Mouse (Mus musculus): Measurements from ENCODE around the gene Akt3. TPM values are rescaled to one million over a fixed set of nuclear protein-coding genes. Genes with fewer than 3 reads are reported as not detected.

Akt3 gene
- polyA plus RNA-seq, 1 experiment: 44.3 TPM

DNA sequence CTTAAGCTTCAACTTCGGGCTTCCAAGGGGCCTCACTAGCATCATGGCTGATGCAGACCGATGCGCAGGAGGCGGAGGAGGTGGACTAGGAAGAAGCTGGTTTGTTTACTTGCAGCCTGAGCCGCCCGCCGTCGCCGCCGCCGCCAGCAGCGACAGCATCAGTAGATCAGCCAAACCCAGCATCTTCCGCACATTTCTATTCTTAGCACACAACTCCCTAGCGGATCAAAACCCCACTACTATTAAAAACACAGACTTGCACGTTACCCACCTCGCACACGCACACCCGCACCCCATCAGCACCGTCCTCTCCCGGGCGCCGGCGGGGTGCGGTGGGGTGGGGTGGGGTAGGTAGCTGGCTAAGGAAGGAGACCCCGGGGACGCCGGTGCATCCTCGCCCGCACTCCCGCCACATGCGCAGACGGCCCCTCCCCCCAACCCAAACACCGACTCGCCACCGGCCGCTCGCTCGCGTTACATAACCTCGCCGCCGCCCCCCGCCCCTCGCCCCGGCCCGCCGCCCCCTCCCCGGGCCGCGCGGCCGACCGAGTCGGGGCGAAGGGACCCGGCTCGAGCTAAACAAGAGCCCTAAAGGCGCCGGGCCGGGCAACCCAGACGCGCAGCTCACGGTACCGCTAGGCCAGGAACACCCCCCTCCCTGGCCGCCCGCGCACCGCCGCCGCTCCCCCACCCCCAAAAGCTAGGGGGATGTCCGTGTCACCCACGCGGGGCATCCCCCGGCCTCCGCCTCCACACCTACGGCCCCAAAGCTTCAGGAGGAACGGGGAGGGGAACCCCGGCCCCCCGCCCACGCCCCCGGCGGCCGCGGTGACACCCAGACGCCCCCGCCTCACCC, 597 bp downstream of the Akt3 start:
- H3K27ac ChIP-seq (ENCODE audit: insufficient read depth, low read length): no peak overlapping the region
- H3K27me3 ChIP-seq (ENCODE audit: control insufficient read depth, insufficient read depth, low read length, poor library complexity, severe bottlenecking): no peaks in the 10 kb centered on the region; the same call in 1 of the 2 replicates
- peak overlapping the region; percentile 95 for H3K4me3 ChIP-seq (ENCODE audit: low read depth, low read length)
- no peak for TF ChIP-seq EP300 (IDR thresholded peaks at IDR 0.05; ENCODE audit: insufficient read depth, low read depth, low read length)
- TF ChIP-seq CTCF (IDR thresholded peaks at IDR 0.05; ENCODE audit: low read depth, low read length): no peak
- no peak for TF ChIP-seq POLR2A (IDR thresholded peaks at IDR 0.05; ENCODE audit: insufficient read depth, low read length)
- H3K9ac ChIP-seq (ENCODE audit: low read depth, poor library complexity, severe bottlenecking): peak overlapping the region; percentile 98
- no peaks in the 10 kb centered on the region for H3K9me3 ChIP-seq (replicated peaks; ENCODE audit: control insufficient read depth, insufficient read depth, low read length, poor library complexity, severe bottlenecking)
- no peaks in the 10 kb centered on the region for H3K36me3 ChIP-seq (ENCODE audit: control insufficient read depth, insufficient read depth, low read length, poor library complexity, severe bottlenecking)
- no peaks in the 10 kb centered on the region for H3K4me1 ChIP-seq (ENCODE audit: control insufficient read depth, insufficient read depth, low read length)

DNA sequence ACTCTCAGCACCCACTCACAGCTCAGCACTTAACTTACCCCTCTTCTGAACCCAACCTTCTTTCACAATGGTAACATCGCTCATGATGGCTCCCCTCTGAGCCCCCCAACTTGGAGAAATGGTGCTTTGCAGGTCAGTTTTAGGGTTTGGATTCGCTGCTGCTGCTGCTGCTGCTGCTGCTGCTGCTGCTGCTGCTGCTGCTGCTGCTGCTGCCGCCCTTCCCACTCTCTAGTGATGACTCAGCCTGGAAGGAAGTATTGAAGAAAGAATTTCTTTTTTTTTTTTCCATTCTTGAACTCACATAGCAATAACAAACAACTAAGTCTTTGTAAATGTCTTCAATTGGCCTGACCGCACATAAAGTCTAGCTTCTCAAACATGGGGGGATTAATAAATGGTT, 9.4 kb downstream of the Akt3 start:
- no peaks in the 10 kb centered on the region for H3K27me3 ChIP-seq (ENCODE audit: control insufficient read depth, insufficient read depth, low read length, poor library complexity, severe bottlenecking)

DNA sequence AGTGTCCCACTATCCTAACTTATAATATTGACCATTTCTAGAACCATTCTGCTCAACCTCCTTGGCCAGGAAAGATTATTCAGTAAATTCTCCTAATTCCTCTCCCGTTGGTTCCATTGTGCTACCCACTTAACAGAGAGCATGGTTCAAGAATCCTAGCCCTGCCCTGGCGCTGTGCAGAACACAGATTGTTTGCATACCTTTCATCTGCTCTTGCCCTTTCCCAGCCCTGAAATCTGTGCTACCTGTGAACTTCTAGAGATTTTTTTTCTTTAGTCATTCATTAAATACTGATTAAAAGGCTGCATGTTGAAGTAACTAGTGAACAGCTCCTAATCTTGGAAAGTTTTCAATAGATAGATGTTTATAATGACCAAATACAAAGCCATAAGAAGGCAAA, 19.6 kb downstream of the Akt3 start:
- TF ChIP-seq EP300 (IDR thresholded peaks at IDR 0.05; ENCODE audit: insufficient read depth, low read depth, low read length) (no peak), POLR2A (IDR thresholded peaks at IDR 0.05; ENCODE audit: insufficient read depth, low read length) (no peak), CTCF (IDR thresholded peaks at IDR 0.05; ENCODE audit: low read depth, low read length) (no peak)
- Histone ChIP-seq H3K9me3 (replicated peaks; ENCODE audit: control insufficient read depth, insufficient read depth, low read length, poor library complexity, severe bottlenecking) (no peaks in the 10 kb centered on the region), H3K4me3 (ENCODE audit: low read depth, low read length) (no peak overlapping the region), H3K4me1 (ENCODE audit: control insufficient read depth, insufficient read depth, low read length) (no peaks in the 10 kb centered on the region), H3K27me3 (ENCODE audit: control insufficient read depth, insufficient read depth, low read length, poor library complexity, severe bottlenecking) (no peaks in the 10 kb centered on the region), H3K27ac (ENCODE audit: insufficient read depth, low read length) (no peak overlapping the region), H3K9ac (ENCODE audit: low read depth, poor library complexity, severe bottlenecking) (no peak overlapping the region), H3K36me3 (ENCODE audit: control insufficient read depth, insufficient read depth, low read length, poor library complexity, severe bottlenecking) (no peaks in the 10 kb centered on the region)

More for the DNA sequence above, 9.4 kb downstream of the Akt3 start:
- no peak overlapping the region for H3K27ac ChIP-seq (ENCODE audit: insufficient read depth, low read length)
- no peaks in the 10 kb centered on the region for H3K9me3 ChIP-seq (replicated peaks; ENCODE audit: control insufficient read depth, insufficient read depth, low read length, poor library complexity, severe bottlenecking)
- H3K36me3 ChIP-seq (ENCODE audit: control insufficient read depth, insufficient read depth, low read length, poor library complexity, severe bottlenecking): no peaks in the 10 kb centered on the region
- H3K9ac ChIP-seq (ENCODE audit: low read depth, poor library complexity, severe bottlenecking): no peak overlapping the region
- H3K4me1 ChIP-seq (ENCODE audit: control insufficient read depth, insufficient read depth, low read length): no peaks in the 10 kb centered on the region
- TF ChIP-seq EP300 (IDR thresholded peaks at IDR 0.05; ENCODE audit: insufficient read depth, low read depth, low read length) (no peak), CTCF (IDR thresholded peaks at IDR 0.05; ENCODE audit: low read depth, low read length) (no peak), POLR2A (IDR thresholded peaks at IDR 0.05; ENCODE audit: insufficient read depth, low read length) (no peak)
- H3K4me3 ChIP-seq (ENCODE audit: low read depth, low read length): no peak overlapping the region

DNA sequence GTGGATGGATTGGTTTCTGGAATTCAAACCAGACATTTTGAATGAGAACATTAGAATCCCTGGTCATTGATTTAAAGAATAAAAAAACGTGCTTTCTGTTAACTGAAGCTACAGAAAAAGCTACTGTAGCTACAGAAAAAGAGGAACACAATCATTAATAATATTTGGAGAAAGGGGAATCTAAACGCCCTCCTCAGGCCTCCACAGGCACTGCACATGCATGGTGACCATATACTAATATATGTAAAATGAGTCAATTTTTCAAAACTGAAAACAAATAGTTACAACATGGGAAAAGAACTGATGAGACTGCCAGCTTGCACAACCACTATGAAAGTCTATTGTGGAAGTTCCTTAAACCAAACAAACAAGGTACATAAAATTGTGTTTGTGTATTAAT, 21.3 kb downstream of the Akt3 start:
- H3K27me3 ChIP-seq (ENCODE audit: control insufficient read depth, insufficient read depth, low read length, poor library complexity, severe bottlenecking): no peaks in the 10 kb centered on the region
- no peak overlapping the region for H3K27ac ChIP-seq (ENCODE audit: insufficient read depth, low read length)
- TF ChIP-seq POLR2A (IDR thresholded peaks at IDR 0.05; ENCODE audit: insufficient read depth, low read length) (no peak), CTCF (IDR thresholded peaks at IDR 0.05; ENCODE audit: low read depth, low read length) (no peak), EP300 (IDR thresholded peaks at IDR 0.05; ENCODE audit: insufficient read depth, low read depth, low read length) (no peak)
- H3K4me3 ChIP-seq (ENCODE audit: low read depth, low read length): no peak overlapping the region
- H3K9me3 ChIP-seq (replicated peaks; ENCODE audit: control insufficient read depth, insufficient read depth, low read length, poor library complexity, severe bottlenecking): no peaks in the 10 kb centered on the region
- no peak overlapping the region for H3K9ac ChIP-seq (ENCODE audit: low read depth, poor library complexity, severe bottlenecking)
- H3K36me3 ChIP-seq (ENCODE audit: control insufficient read depth, insufficient read depth, low read length, poor library complexity, severe bottlenecking): no peaks in the 10 kb centered on the region
- H3K4me1 ChIP-seq (ENCODE audit: control insufficient read depth, insufficient read depth, low read length): no peaks in the 10 kb centered on the region

DNA sequence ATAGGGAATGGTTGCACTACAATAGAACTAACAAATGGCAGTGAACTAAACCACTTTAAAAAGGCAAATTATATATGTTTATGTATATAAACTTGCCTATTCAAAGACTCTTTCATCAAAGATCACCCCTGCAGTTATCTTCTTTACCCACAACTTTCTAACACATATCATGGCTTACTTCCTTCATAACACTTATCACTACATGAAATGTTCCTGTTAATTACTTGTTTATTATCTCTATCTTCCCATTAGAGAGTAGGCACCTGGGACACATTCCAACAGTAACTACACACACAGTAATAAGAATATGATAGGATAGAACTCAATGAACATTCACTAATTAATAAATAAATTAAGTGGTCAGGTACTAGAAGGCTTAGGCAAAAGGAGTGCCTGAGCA, 21.8 kb downstream of the Akt3 start:
- Histone ChIP-seq H3K27ac (ENCODE audit: insufficient read depth, low read length) (no peak overlapping the region), H3K4me3 (ENCODE audit: low read depth, low read length) (no peak overlapping the region), H3K9me3 (replicated peaks; ENCODE audit: control insufficient read depth, insufficient read depth, low read length, poor library complexity, severe bottlenecking) (no peaks in the 10 kb centered on the region), H3K9ac (ENCODE audit: low read depth, poor library complexity, severe bottlenecking) (no peak overlapping the region), H3K36me3 (ENCODE audit: control insufficient read depth, insufficient read depth, low read length, poor library complexity, severe bottlenecking) (no peaks in the 10 kb centered on the region), H3K27me3 (ENCODE audit: control insufficient read depth, insufficient read depth, low read length, poor library complexity, severe bottlenecking) (no peaks in the 10 kb centered on the region), H3K4me1 (ENCODE audit: control insufficient read depth, insufficient read depth, low read length) (no peaks in the 10 kb centered on the region)
- no peak for TF ChIP-seq POLR2A (IDR thresholded peaks at IDR 0.05; ENCODE audit: insufficient read depth, low read length)
- no peak for TF ChIP-seq EP300 (IDR thresholded peaks at IDR 0.05; ENCODE audit: insufficient read depth, low read depth, low read length)
- TF ChIP-seq CTCF (IDR thresholded peaks at IDR 0.05; ENCODE audit: low read depth, low read length): no peak

DNA sequence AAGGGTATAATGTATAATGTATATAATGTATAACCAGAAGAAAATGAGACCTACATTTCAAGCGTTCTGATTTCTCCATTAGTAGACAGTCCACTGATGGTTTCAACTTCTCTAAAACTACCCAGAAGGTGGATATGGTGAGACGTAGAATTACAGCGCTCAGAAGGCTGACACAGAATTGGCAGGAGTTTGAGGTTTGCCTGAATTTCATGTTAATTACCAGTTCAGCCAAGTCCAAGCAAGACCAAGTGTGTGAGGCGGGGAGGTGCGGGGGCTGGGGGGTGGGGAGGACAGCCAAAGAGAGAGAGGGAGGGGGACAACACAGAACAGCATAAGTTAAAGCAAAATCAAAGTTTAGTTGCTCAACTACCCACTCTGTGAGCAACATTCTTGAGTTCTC, 23.5 kb downstream of the Akt3 start:
- TF ChIP-seq EP300 (IDR thresholded peaks at IDR 0.05; ENCODE audit: insufficient read depth, low read depth, low read length) (no peak), CTCF (IDR thresholded peaks at IDR 0.05; ENCODE audit: low read depth, low read length) (no peak), POLR2A (IDR thresholded peaks at IDR 0.05; ENCODE audit: insufficient read depth, low read length) (no peak)
- no peaks in the 10 kb centered on the region for H3K4me1 ChIP-seq (ENCODE audit: control insufficient read depth, insufficient read depth, low read length)
- no peaks in the 10 kb centered on the region for H3K27me3 ChIP-seq (ENCODE audit: control insufficient read depth, insufficient read depth, low read length, poor library complexity, severe bottlenecking)
- no peak overlapping the region for H3K27ac ChIP-seq (ENCODE audit: insufficient read depth, low read length)
- no peaks in the 10 kb centered on the region for H3K36me3 ChIP-seq (ENCODE audit: control insufficient read depth, insufficient read depth, low read length, poor library complexity, severe bottlenecking)
- no peak overlapping the region for H3K9ac ChIP-seq (ENCODE audit: low read depth, poor library complexity, severe bottlenecking)
- no peak overlapping the region for H3K4me3 ChIP-seq (ENCODE audit: low read depth, low read length)
- H3K9me3 ChIP-seq (replicated peaks; ENCODE audit: control insufficient read depth, insufficient read depth, low read length, poor library complexity, severe bottlenecking): no peaks in the 10 kb centered on the region
